Mouse (Mus musculus) stomach, embryonic 16.5 days (tissue): ENCODE results near the gene Lxn. TPM values are rescaled to one million over a fixed set of nuclear protein-coding genes. Genes with fewer than 3 reads are reported as not detected.
A peak's percentile ranks its signal among the peaks of the same experiment; 100 is the strongest.

ENCODE experiments used
- ATAC-seq: fragments of 200-750 bp; cut with Nextera tagmentation; 2 replicates; pipeline ENCODE4 v1.8.0; 2017; ENCODE audit warnings: moderate number of reproducible peaks, moderate TSS enrichment; ENCODE audit not compliant: insufficient read depth, low FRiP score
- H3K27ac ChIP-seq: fragments of 300-500 bp; sonication (generic); 2 replicates; pipeline ENCODE4 v1.5.1; 2014; ENCODE audit warnings: low read length
- H3K27me3 ChIP-seq: fragments of 300-500 bp; sonication (generic); 2 replicates; pipeline ENCODE4 v1.6.1; 2014; ENCODE audit warnings: low read length, control low read depth, mixed read lengths; ENCODE audit not compliant: control insufficient read depth, insufficient read depth
- H3K36me3 ChIP-seq: fragments of 300-500 bp; sonication (generic); 2 replicates; pipeline ENCODE4 v1.6.1; 2014; ENCODE audit warnings: low read length; ENCODE audit not compliant: control insufficient read depth, insufficient read depth
- H3K4me1 ChIP-seq: fragments of 300-500 bp; sonication (generic); 2 replicates; pipeline ENCODE4 v1.6.1; 2014; ENCODE audit warnings: low read length, control low read depth, mixed read lengths; ENCODE audit not compliant: control insufficient read depth, insufficient read depth
- H3K4me2 ChIP-seq: fragments of 300-500 bp; sonication (generic); 2 replicates; pipeline ENCODE4 v1.6.1; 2014; ENCODE audit warnings: low read depth, low read length, mixed read lengths
- H3K4me3 ChIP-seq: fragments of 300-500 bp; sonication (generic); replicated peaks from 2 replicates; pipeline ENCODE4 v1.5.1; 2014; ENCODE audit warnings: mild to moderate bottlenecking, low read length
- H3K9ac ChIP-seq: fragments of 300-500 bp; sonication (generic); 2 replicates; pipeline ENCODE4 v1.6.1; 2014; ENCODE audit warnings: low read length
- H3K9me3 ChIP-seq: fragments of 300-500 bp; sonication (generic); replicated peaks from 2 replicates; pipeline ENCODE4 v1.6.1; 2016; ENCODE audit warnings: low read length, control low read depth; ENCODE audit not compliant: control insufficient read depth
- WGBS: fragments of 180-500 bp; shearing (Covaris S2); extraction: QIAGEN DNeasy Blood & Tissue Kit; methylation state at CpG from one replicate; pipeline ENCODE4 v1.1.7; 2014; 5-methylcytosine and 5-hydroxymethylcytosine counted together
- polyA plus RNA-seq: library from polyadenylated mRNA; unstranded; fragments of >200 nt; fragmentation: Nextera tagmentation; extraction: Ambion mirVana; gene quantifications from 2 replicates; pipeline ENCODE4 v1.2.1, GENCODE M21; 2015

Lxn gene
- polyA plus RNA-seq, 1 experiment from 2014 or later: 91.4 TPM

GRCm38 (mm10) chr3:67434011-67434410 lies 29.7 kb downstream of the Lxn start:
- no peak for ATAC-seq
- Histone ChIP-seq H3K9ac (no peak overlapping the region), H3K4me2 (no peak overlapping the region), H3K4me1 (peaks cover 6% of the 10 kb centered on the region), H3K9me3 (no peaks in the 10 kb centered on the region), H3K4me3 (no peak overlapping the region), H3K27ac (no peak overlapping the region), H3K27me3 (no peaks in the 10 kb centered on the region), H3K36me3 (no peaks in the 10 kb centered on the region; the same call in 1 of the 2 replicates)
- 90% methylated on average over 6 of the region's 6 CpGs for WGBS

- H3K9me3 ChIP-seq: peaks cover 8% of the 10 kb centered on the region; the same call in 1 of the 2 replicates
- peak within 1 kb of the TSS; percentile 47; the same call in 1 of the 2 replicates for H3K27ac ChIP-seq
- peak; percentile 93 for ATAC-seq
- 0% methylated on average over 24 of the region's 24 CpGs for WGBS
- peak within 1 kb of the TSS; percentile 92 for H3K9ac ChIP-seq
- H3K36me3 ChIP-seq: no peaks in the 10 kb centered on the region
- peaks cover 6% of the 10 kb centered on the region for H3K4me1 ChIP-seq
- H3K4me2 ChIP-seq: peak within 1 kb of the TSS; percentile 83
- no peaks in the 10 kb centered on the region for H3K27me3 ChIP-seq
- H3K4me3 ChIP-seq: peak within 1 kb of the TSS; percentile 100
Observed at GRCm38 (mm10) chr3:67429999-67430380, 33.7 kb downstream of the Lxn start, which contains the start of gene Gfm1. Gene Gfm1 (plus strand): TSS chr3:67430096.

GRCm38 (mm10) chr3:67429338-67429998 lies 34.3 kb downstream of the Lxn start:
- peaks cover 6% of the 10 kb centered on the region for H3K4me1 ChIP-seq
- H3K36me3 ChIP-seq: no peaks in the 10 kb centered on the region
- H3K4me2 ChIP-seq: peak overlapping the region; percentile 49
- peak overlapping the region; percentile 92; the same call in 1 of the 2 replicates for H3K9ac ChIP-seq
- H3K9me3 ChIP-seq: peaks cover 8% of the 10 kb centered on the region; the same call in 1 of the 2 replicates
- WGBS: 28% methylated on average over 8 of the region's 8 CpGs
- H3K27me3 ChIP-seq: no peaks in the 10 kb centered on the region
- no peak overlapping the region for H3K27ac ChIP-seq
- H3K4me3 ChIP-seq: peak overlapping the region; percentile 100
- no peak for ATAC-seq

Other genes starting within 250 kb of the Lxn start
- gene Mlf1, start 89.8 kb downstream of the Lxn start, polyA plus RNA-seq: 11.6 and 21.6 TPM in 2 replicates
- gene Gm17402, start 88.8 kb downstream of the Lxn start, polyA plus RNA-seq: not detected in 2 replicates
- gene Gfm1, start 33.8 kb downstream of the Lxn start, polyA plus RNA-seq: 42.7 and 45.9 TPM in 2 replicates
- 2.1 and 2.6 TPM in 2 replicates for gene Rarres1, start 51.6 kb upstream of the Lxn start, polyA plus RNA-seq
- 47.5 and 48.9 TPM in 2 replicates for gene Mfsd1, start 118.8 kb upstream of the Lxn start, polyA plus RNA-seq